Mouse (Mus musculus) c-Kit-positive CD71-negative TER-119-negative erythroid progenitor cells, embryonic 14.5 days (primary cell): ENCODE data around the gene Cul4b.
"Not testable (repeated sequence)": the region's sequence is repeated elsewhere in the genome, so short reads cannot be mapped to it uniquely, and the experiment has no call there.

ENCODE experiments used
- DNase-seq: peaks from one replicate; pipeline ENCODE4 v3.0.0-alpha.2; 2013; ENCODE audit warnings: low read depth

Gene Cul4b

GRCm38 (mm10) chrX:38576078-38576477, at the start of gene Cul4b:
TSS of gene Cul4b (minus strand) at chrX:38576196.
- no peak for DNase-seq

DNA sequence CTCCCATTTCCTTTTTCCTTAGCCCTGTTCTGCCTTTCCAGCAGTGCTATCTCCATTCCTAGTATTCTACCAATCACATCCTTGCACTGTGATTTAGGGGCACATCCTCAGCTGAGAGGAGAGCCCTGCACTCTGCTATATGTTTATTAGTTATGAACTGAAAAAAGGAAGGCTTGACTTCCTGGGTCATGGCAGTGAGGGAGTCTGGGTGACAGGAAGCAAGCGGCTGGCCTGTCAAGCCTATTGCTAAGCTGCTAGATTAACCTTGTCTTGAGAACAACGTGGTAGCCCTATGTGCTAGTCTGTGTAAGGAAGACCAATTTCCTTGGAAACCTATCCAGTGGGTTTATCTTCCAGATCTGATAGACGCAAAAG, 25.0 kb upstream of the Cul4b start:
- DNase-seq = no peak

GRCm38 (mm10) chrX:38600177-38600994, 24.4 kb upstream of the Cul4b start, which contains the start of gene Mcts1:
TSS of gene Mcts1 (plus strand) at chrX:38600578.
- DNase-seq = peak; percentile 59

DNA sequence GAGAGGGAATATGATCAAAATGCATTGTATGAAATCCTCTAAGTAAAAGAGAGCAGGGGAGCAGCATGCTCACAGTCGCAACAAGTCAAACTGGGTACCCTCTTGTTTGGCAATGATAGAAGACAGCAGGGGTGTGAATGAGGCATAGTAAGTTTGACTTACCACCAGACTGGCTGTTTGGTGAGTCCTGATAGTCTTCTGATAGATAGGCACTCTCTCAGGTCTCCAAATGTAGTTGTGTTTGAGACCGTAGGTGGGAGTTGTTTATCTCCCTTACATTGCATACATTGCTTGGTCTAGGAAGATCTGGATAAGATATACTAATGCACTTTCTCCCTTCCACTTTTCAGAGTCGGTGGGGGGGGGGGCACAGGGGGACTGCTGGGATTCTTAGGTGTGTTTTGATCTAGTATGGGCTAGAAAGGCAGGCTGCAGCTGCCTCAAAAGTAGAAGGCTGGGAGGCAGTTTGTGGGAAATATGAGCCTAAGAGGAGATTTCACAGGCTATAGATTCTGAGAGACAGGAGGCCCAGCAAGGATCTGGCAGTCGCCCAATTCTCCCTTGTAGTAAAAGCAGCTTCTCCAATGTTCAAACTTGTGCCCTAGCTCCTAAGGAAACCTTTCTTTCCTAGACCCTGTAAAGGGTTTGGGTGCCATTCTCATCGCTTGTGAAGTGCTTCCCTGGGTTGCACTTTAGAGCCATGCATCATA, 17.3 kb upstream of the Cul4b start:
- DNase-seq = no peak

DNA sequence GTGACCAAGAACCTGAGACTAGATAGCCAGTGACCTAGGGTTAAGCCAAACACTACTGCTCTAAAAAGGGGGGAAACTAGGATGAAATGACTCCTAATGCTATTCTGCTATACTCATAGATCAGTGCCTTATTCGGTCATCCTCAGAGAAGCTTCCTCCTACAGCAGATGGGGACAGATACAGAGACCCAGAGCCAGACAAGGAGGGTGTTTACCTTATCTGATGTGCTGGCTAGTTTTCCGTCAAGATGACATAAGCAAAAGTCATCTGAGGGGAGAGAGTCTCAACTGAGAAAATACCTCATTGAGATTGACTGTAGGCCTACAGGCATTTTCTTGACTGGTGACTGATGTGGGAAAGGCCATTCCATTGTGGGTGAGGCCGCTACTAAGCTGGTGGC, 15.8 kb upstream of the Cul4b start:
- no peak for DNase-seq

DNA sequence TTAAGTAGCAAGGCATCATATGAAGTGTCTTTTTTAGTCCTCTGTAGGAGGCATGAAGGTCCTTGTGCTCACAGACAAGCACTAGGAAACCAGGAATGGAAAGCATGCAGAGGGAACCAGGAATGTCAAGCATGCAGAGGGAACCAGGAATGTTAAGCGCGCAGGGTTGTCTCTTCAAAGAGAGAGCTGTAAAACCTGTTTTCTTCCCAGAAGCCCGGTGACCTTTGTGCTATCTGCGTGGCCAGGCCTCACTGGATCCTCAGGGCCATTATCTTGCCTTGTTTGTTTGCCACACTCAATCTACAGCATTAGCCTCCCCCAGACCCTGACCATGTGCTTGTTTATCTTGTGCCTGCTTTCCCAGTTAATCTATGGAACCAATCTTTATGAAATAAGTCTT, 13.8 kb upstream of the Cul4b start:
- DNase-seq = no peak

DNA sequence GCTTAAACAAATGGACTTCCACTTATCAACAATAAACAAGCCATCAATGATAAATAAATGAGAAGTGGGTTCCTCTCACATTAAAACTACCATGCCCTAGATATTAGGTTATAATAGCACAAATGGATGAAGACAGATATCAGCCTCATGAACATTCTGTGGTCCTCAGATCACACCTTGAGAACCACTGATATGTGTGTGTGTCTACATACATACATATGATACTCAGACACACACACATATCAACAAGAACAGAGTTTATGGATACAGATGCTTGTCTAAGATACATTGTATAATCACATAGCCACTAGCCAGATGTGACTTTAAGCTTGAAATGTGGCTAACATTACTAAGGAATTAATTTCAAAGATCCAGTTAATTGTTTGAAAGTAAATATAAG, 7.3 kb upstream of the Cul4b start:
- DNase-seq = no peak

GRCm38 (mm10) chrX:38581140-38581539, 5.1 kb upstream of the Cul4b start:
- no peak for DNase-seq

GRCm38 (mm10) chrX:38566521-38567205, 9.3 kb downstream of the Cul4b start:
- DNase-seq = no peak

GRCm38 (mm10) chrX:38565176-38565542, 10.8 kb downstream of the Cul4b start:
- DNase-seq = no peak

DNA sequence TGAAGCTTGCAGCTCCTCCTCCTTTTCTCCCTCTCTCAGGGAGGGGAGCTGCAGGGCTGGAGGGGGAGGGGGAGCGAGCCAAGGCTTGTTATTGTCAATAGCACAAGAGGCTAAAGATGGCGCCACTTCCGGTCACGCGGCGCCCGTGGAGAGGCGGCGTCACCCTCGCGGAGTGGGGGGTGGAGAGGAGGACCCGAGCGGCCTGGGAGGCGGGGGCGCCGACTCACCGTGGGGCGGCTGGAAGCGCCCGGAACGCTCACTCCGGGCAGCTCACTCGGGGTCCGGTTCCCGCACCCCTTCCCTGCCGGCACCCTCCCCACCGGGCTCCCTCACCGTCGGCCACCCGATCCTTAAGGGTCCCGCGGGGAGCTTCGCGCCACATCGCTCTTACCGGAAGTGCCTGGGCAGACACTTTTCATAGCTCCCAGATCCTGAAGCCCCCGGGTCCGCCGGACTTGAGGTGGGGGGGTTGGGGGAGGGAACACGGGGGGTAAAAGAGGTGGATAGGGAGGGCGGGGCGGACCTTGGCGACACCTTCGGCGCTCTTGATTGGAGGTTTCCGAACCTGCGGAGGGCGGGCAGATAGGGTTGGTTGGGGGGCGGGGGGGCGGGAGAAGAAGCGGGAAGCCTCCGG, 11.3 kb downstream of the Cul4b start:
- peak; percentile 64 for DNase-seq

DNA sequence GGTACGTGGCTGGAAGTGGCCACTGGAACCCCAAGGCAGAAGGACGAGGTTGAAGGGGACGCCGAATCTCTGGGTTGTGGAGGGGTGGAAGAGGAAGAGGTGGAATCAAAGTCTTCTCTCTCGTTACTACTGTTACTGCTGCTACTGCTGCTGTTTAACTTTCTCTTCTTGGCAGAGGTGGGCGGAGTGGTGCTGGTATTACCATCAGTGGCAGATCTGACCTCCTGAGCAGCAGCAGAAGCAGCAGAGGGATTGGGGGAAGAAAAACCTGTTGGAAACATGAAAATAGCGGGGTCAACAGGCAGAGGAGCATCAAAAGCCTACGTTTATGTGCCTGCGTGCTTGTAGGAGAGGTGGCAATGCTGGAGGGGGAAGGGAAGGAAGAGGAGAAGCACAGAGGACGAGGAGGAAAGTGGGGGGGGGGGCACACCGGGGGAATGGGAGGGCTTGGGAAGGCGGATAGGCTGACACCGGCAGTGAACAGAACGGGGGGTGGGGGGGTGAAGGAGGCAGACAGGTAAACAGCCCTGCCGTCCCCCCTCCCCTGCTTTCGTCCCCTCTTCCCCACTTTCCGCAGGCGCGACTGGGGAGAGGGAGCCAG, 12.0 kb downstream of the Cul4b start:
- DNase-seq = no peak

- DNase-seq = no peak
Observed at GRCm38 (mm10) chrX:38553255-38553654, 22.7 kb downstream of the Cul4b start.

DNA sequence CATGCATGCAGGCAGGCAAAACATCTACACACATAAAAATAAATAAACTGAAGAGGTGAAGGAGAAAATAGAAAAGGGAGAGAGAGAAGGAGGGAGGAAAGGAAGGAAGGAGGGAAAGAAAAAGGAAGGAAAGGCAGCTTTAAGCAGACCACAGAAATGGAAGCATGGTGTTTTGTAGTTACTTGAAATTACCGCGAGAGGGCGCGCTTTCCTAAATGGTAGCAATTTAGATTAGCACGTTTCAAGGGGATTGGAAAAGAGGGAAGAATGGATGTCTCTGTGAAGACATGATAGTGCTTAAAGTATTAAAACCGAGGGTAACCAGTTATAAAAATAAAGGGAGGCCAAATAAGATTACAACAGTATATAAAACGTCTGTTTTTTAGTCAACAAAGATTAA, 61.4 kb downstream of the Cul4b start:
- peak; percentile 34 for DNase-seq

GRCm38 (mm10) chrX:38504846-38505245, 71.2 kb downstream of the Cul4b start:
- no peak for DNase-seq

GRCm38 (mm10) chrX:38502182-38502581, 73.8 kb downstream of the Cul4b start:
- not testable (repeated sequence) for DNase-seq

- DNase-seq = not testable (repeated sequence)
Observed at GRCm38 (mm10) chrX:38485464-38485863, 90.5 kb downstream of the Cul4b start.
